Mouse (Mus musculus) splenic B cell, adult 2 months (primary cell): Measurements from ENCODE around the gene Adra2b.

ENCODE experiments used
- DNase-seq: peaks from one replicate; pipeline ENCODE4 v3.0.0-alpha.2; 2011; ENCODE audit warnings: low read depth, low spot score
- H3K27me3 ChIP-seq: 2 replicates; pipeline ENCODE4 v1.6.1; 2012; ENCODE audit warnings: mild to moderate bottlenecking, low read length, moderate library complexity, mixed read lengths; ENCODE audit not compliant: control insufficient read depth, poor library complexity, insufficient read depth, severe bottlenecking
- H3K36me3 ChIP-seq: 2 replicates; pipeline ENCODE4 v1.6.1; 2012; ENCODE audit warnings: mild to moderate bottlenecking, low read length, moderate library complexity, mixed read lengths; ENCODE audit not compliant: control insufficient read depth, poor library complexity, insufficient read depth, severe bottlenecking

Adra2b gene

DNA sequence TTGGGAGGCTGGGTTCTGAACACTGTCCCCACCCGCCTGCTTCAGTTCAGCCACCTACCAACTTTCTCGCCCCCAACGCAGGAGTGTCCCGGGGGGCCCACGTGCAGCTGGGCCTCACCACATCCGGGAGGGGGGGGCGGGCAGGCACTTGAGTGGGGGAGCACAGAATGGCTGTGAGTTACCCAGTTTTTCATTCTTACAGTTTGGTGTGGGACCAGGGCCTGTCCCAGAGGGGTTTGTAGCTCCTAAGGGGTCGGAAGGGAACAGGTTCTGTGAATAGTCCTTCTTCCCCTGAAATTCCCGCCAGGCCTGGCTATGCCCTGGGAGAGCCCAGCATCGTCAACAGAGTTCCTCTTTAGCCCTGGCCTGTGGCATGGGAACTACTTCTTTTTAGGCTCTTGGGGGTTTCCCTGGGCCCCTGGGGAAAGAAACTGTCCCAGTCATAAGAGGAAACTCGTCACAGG lies 27.9 kb upstream of the Adra2b start:
- DNase-seq: peak; percentile 94
- H3K36me3 ChIP-seq: peaks cover 18% of the 10 kb centered on the region

GRCm38 (mm10) chr2:127335767-127336496 lies 27.1 kb upstream of the Adra2b start, which contains the start of gene Dusp2:
Gene Dusp2 (plus strand): TSS chr2:127336159.
- Histone ChIP-seq H3K27me3 (no peaks in the 10 kb centered on the region), H3K36me3 (peaks cover 18% of the 10 kb centered on the region)

More for the DNA sequence above, 27.9 kb upstream of the Adra2b start:
- no peaks in the 10 kb centered on the region for H3K27me3 ChIP-seq

DNA sequence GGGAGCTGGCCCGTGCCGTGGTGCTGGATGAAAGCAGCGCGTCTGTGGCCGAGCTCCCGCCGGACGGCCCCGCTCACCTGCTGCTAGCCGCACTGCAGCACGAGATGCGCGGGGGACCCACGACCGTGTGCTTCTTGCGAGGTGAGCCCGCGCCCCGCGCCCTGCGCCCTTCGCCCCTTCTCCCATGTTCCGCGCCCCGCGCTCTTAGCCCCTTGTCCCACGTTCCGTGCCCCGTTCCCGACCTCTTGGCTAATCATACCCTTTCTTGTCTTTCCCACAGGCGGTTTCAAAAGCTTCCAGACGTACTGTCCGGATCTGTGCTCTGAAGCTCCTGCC lies 26.5 kb upstream of the Adra2b start:
- Histone ChIP-seq H3K36me3 (peaks cover 18% of the 10 kb centered on the region), H3K27me3 (no peaks in the 10 kb centered on the region)
- DNase-seq: no peak

More at GRCm38 (mm10) chr2:127335767-127336496, 27.1 kb upstream of the Adra2b start, which contains the start of gene Dusp2:
- peak; percentile 99 for DNase-seq

DNA sequence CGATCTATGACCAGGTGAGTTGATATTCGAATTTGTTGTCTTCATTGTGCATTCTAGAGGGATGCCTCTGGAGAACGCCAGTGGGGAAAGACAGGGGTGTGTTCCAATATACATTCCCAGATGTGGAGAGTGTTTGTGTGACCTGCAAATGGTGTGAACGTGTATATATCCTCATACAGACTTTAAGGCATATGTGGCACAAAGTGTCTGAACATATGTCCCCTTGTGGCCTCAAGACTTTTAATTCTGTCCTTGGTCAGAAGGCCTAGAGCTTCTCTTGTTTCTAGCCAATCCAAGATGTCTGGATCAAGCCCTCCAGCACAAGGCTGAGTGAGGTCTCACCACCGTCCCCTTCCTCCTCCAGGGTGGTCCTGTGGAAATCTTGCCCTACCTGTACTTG lies 26.1 kb upstream of the Adra2b start:
- H3K27me3 ChIP-seq: no peaks in the 10 kb centered on the region
- DNase-seq: peak; percentile 43
- H3K36me3 ChIP-seq: peaks cover 18% of the 10 kb centered on the region

GRCm38 (mm10) chr2:127337531-127337930 lies 25.5 kb upstream of the Adra2b start:
- DNase-seq: peak; percentile 76
- no peaks in the 10 kb centered on the region for H3K27me3 ChIP-seq
- H3K36me3 ChIP-seq: peaks cover 18% of the 10 kb centered on the region

GRCm38 (mm10) chr2:127338012-127338411 lies 25.0 kb upstream of the Adra2b start:
- DNase-seq: peak; percentile 94
- Histone ChIP-seq H3K36me3 (peaks cover 18% of the 10 kb centered on the region), H3K27me3 (no peaks in the 10 kb centered on the region)

GRCm38 (mm10) chr2:127338416-127338815 lies 24.6 kb upstream of the Adra2b start, which contains the start of gene Astl:
Gene Astl (plus strand): TSS chr2:127338639.
- H3K36me3 ChIP-seq: peaks cover 18% of the 10 kb centered on the region
- H3K27me3 ChIP-seq: no peaks in the 10 kb centered on the region
- DNase-seq: no peak

DNA sequence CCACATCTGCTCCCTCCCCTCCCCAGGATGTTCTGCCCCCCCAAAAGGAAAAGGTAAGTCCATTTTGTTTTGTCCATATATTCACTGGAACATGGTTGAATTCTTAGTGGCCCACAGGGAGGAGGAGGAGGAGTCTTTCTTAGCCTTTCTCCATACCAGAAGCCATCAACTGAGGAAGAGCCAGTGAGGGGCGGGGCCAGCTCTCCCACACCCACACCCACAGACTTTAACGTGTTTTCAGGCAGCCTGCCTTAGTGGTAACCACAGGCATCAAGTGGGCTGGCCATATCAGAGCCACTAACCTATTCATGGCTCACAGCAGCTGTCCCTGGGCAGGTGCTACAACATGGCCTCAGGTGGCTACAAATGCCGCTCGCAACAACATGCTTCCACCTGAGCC lies 24.2 kb upstream of the Adra2b start:
- DNase-seq: peak; percentile 77
- Histone ChIP-seq H3K27me3 (no peaks in the 10 kb centered on the region), H3K36me3 (peaks cover 18% of the 10 kb centered on the region)

DNA sequence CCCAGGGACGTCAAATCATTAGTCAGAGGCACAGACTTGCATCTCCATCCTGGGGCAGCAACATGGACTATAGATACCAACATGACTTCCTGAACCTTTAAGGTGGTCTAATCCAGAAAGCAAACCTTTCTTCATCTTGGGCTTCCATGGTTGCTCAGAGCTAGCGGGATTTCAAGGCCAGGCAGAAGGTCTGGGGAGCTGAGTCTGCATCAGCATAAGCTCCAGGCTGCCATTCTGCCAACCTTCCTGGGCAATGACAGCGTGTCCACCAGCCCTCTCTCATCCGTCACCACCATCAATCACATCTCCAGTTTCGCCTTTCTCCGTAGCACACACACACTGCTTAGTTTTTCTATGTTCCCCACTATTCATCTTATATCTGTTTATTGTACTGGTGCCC lies 23.7 kb upstream of the Adra2b start:
- no peak for DNase-seq
- H3K27me3 ChIP-seq: no peaks in the 10 kb centered on the region
- H3K36me3 ChIP-seq: peaks cover 18% of the 10 kb centered on the region

DNA sequence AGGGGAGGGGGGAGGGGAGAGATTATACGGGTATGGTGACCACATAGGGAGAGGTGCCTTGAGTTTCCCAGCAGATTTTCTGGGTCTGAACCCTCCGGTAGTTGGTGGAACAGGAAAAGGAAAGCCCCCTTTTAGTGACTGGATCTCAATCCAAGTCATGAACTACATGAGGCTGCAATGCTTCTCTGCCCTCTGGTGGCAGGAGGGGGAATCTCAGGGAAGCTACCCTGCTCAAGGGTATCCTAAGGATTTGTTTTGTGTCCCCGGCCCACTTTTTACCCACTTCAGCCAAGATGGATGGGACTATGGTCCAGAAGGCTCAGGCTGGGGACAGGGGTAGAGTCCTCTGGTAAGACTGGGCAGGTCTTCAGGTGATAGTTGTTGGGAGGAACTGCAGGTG lies 21.8 kb upstream of the Adra2b start:
- H3K27me3 ChIP-seq: no peaks in the 10 kb centered on the region
- peak; percentile 83 for DNase-seq
- H3K36me3 ChIP-seq: peaks cover 18% of the 10 kb centered on the region

GRCm38 (mm10) chr2:127346334-127346733 lies 16.7 kb upstream of the Adra2b start:
- DNase-seq: peak; percentile 71
- H3K27me3 ChIP-seq: no peaks in the 10 kb centered on the region
- no peaks in the 10 kb centered on the region for H3K36me3 ChIP-seq

DNA sequence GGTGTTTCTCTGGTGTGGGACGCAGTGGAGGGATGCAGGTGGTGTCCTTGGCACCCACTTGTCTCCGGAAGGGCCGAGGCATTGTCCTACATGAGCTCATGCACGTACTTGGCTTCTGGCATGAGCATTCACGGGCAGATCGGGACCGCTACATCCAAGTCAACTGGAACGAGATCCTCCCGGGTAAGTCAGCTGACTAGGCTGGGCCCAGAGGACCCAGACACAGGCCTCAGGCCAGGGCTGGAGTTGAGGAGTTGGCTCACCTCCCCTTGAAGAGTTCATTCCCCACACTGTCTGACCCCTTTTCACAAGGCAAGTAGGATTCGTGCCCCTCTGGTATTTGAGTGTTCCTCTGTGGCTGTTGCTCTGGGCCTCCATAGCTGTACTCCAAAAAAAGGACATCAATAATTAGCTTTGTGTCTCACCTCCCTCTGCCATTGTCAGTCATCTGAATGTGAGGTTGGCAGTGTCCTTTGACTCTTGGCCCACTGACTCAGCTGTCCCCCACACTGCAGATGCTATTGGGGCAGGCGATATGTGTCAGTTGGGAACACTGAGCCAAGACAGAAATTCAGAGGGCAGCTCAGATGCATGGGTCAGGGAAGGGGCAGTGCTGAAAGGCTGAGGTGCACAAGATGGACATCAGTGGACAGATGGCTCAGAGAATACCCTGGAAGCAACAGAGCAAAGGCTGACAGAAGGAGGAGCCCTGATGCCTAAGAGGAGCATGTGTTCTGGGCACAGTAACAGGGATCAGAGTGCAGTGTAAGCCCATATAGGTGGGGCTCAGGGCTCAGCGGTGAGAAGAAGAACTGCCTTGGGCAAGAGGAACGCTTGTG lies 15.6 kb upstream of the Adra2b start:
- no peaks in the 10 kb centered on the region for H3K36me3 ChIP-seq
- DNase-seq: no peak
- H3K27me3 ChIP-seq: no peaks in the 10 kb centered on the region

DNA sequence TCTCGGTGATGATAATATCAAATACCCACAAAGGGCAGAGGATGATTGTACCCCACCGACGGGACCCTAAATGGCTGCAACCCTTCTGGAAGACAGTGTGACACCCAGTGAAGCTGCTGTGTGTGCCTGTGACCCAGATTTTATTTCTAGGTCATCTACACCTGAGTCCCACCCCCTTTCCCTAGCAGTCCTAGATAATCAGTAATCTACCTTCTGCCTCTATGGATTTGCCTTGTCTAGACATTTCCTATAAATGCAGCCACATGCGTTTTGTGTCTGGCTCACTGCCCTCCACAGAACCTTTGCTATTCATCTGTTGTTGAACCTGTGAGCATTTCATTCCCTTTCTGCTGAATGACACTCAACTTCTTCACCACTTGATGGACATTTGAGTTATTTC lies 9.1 kb upstream of the Adra2b start:
- H3K27me3 ChIP-seq: no peaks in the 10 kb centered on the region

DNA sequence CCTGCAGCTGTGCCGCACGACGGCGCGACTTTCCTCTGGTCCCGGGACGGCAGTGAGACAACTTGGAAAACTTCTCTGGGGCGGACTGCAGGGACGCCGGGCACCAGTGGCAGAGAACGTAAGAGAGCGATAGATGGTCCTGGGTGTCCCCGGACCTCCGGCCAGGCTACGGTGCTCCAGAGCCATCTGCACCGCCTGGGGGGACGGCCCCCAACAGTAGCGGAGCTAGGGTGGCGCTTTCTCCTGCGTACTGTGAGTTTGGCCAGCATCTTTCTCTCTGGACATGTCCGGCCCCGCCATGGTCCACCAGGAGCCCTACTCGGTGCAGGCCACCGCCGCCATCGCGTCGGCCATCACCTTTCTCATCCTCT lies 259 bp downstream of the Adra2b start:
- DNase-seq: peak; percentile 15

More for the DNA sequence above, 9.1 kb upstream of the Adra2b start:
- H3K36me3 ChIP-seq: no peaks in the 10 kb centered on the region
- DNase-seq: no peak

DNA sequence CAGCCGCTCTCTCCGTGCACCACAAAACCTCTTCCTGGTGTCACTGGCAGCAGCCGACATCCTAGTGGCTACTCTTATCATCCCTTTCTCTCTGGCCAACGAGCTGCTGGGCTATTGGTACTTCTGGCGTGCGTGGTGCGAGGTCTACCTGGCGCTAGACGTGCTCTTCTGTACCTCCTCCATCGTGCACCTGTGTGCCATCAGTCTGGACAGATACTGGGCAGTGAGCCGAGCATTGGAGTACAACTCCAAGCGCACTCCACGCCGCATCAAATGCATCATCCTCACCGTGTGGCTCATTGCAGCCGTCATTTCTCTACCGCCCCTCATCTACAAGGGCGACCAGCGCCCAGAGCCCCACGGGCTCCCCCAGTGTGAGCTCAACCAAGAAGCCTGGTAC lies 688 bp downstream of the Adra2b start:
- no peaks in the 10 kb centered on the region for H3K27me3 ChIP-seq
- no peaks in the 10 kb centered on the region for H3K36me3 ChIP-seq
- no peak for DNase-seq

More for the DNA sequence above, 259 bp downstream of the Adra2b start:
- Histone ChIP-seq H3K36me3 (no peaks in the 10 kb centered on the region), H3K27me3 (no peaks in the 10 kb centered on the region)
